Mouse (Mus musculus): Measurements from ENCODE around the gene Necab3. TPM values are rescaled to one million over a fixed set of nuclear protein-coding genes. Genes with fewer than 3 reads are reported as not detected.

Gene Necab3
- total RNA-seq (2021): 1 to 10 TPM; 5.1 to 5.9 TPM
- long read RNA-seq, experiment 1, partial matches to known transcripts: 0 of 2 reads
- long read RNA-seq, experiment 1, other reads (novel, unspliced or antisense): 0 of 2 reads
- long read RNA-seq, experiment 2, partial matches to known transcripts: 2 of 9 reads
- long read RNA-seq, experiment 2, other reads (novel, unspliced or antisense): 3 of 9 reads

DNA sequence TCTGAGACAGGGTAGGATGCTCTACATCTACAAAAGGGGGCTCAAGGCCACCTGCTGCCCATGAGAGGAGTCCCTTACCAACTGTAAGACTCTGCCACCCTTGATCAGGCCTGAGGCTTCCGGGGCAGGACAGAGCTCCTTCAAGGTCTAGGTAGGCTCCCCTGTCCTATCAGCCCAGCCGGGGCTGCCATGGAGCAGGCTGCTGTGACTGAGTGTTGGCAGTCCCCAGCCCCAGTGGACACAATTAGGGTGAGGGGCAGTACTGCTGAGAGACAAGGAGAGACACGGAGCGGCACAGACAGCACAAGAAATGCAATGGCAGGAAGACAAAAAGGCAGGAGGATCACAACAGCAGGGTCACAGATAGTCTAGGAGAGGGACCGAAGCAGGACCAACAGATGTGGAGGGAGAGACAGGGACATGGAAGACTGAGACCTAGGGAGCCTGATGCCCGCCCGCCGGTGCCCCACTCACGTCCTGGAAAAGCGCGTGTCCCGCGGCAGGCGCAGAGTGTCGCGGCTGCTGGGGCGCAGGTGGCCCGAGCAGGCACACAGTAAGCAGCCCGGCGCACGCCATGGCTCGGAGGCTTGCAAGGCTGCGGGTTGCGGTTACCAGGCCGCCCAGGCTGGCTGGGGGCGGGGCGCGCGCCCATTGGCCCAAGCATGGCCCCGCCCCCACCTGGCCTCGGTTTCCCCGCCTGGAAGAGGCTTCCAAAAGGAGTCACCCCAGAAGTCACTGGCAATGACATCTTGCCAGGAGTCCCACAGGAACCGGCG lies at the start of gene Necab3:
Gene Necab3, minus strand, starts transcription at position 627 of the 776 bp plus-strand sequence.
- DNase-seq (ENCODE audit: low spot score in 2 of 2): no peak

DNA sequence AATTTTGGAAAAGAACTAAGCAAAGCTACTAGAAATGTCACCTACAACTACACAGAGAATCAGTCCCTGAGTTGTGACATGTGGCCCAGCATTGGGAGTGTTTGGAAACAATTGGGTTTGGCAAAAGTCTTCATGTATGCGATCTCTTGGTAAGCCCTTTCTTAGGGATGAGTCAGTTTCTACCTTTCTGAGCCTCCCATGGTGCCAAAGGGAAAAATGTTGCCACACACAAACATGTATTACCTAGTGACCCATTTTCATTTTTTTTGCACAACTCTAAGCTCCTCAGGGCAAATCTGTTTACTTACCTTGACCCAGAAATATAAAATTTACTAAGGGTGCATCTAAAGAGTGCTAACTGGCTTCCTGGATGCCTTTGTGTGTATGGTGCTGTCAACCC lies 48.3 kb upstream of the Necab3 start:
- DNase-seq (ENCODE audit: low spot score in 2 of 2): no peak

DNA sequence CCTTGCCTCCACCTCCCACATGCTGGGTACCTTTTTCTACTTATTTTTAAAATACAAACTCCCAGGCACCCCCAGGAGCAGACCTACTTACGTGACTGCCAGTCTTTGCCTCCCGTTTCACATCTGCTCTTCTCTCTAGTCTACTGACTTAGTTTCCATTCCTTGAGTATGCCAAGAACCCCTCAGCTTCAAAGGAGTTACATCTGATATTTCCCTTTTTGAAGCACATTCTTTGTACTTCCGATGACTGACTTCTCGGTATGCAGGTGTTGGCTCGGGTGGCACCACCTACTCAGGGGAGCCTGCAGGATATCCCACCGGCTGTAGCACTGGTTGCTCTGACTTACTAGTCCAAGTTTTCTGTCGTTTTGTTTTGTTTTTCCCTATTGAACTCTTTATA lies 45.5 kb upstream of the Necab3 start:
- no peak for DNase-seq (ENCODE audit: low spot score in 2 of 2)

GRCm38 (mm10) chr2:154603638-154604153 lies 45.0 kb upstream of the Necab3 start, which contains the start of gene Pxmp4:
Gene Pxmp4, minus strand, starts transcription at chr2:154603708.
- peak; percentile 90 to 96 for DNase-seq (ENCODE audit: low spot score in 2 of 2)

DNA sequence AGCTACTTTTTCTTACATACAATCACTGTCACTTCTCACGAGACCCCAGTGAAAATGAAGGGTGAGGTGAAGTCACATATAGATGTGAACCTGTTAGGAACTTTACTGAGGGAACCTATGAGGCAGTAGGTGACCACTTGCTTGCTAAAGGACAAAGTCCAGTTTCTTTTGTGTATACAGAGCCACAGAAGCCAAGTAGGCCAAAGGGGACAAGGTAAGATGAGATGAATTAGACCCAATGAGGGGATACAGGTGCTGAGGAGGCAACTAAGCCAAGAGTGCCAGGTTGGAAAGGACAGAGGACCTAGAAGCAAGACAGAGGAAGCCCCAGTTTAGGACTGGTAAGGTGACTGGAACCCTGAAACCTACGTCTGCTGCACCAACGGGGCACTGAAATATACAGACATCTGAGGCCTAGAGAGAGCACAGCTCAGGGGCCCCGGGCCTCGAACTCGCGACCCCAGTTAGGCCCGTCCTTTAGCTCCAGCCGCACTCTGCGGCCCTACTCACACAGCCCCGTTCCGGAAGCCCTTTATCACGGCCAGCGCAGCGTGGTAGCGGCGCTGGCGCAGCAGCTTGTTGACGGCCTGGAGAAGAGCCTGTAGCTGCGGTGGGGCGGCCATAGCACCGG lies 44.4 kb upstream of the Necab3 start:
- DNase-seq (ENCODE audit: low spot score in 2 of 2): no peak

- DNase-seq (ENCODE audit: low spot score in 2 of 2): no peak
Observed at GRCm38 (mm10) chr2:154601324-154601723, 42.6 kb upstream of the Necab3 start.

GRCm38 (mm10) chr2:154600586-154600985 lies 41.9 kb upstream of the Necab3 start:
- DNase-seq (ENCODE audit: low spot score in 2 of 2): no peak

GRCm38 (mm10) chr2:154597399-154597798 lies 38.7 kb upstream of the Necab3 start:
- no peak for DNase-seq (ENCODE audit: low spot score in 2 of 2)

DNA sequence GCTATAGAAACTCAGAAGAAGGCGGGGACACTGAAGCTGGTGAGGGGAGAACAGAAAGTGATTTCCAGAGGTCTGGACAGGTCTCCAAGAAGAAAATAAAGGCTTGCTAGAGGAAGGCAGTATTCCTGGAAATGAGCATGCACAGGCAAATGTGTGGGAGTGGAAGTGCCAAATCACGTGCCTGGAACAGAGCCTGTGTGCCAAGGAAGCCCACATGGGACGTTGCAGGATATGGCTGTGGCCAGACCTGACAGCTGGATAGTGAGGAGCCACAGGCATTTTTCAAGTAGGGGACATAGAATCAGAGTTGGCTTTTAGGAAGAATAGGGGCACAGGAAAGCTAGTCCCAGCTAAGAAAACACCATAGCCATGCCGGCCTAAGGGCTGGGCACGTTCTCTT lies 37.1 kb upstream of the Necab3 start:
- no peak for DNase-seq (ENCODE audit: low spot score in 2 of 2)

DNA sequence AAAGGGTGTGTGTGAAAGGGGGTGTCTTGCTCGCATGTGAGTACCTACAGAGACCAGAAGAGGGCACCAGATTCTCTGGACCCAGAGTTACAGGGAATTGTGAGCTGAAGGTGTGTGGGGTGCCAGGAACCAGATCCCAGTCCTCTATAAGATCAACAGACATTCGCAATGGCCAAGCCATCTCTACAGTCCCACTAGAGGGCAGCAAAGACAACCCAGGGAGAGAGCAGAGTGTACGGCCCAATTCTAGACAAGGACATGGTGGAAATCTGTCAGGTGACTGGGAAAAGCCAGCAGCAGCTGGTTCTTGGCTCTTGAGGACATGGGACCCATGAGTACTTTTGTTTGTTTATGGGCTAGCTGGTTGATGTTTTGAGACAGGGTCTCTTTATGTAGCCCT lies 34.3 kb upstream of the Necab3 start:
- DNase-seq (ENCODE audit: low spot score in 2 of 2): no peak

- DNase-seq (ENCODE audit: low spot score in 2 of 2): no peak
Observed at GRCm38 (mm10) chr2:154591239-154591638, 32.5 kb upstream of the Necab3 start.

DNA sequence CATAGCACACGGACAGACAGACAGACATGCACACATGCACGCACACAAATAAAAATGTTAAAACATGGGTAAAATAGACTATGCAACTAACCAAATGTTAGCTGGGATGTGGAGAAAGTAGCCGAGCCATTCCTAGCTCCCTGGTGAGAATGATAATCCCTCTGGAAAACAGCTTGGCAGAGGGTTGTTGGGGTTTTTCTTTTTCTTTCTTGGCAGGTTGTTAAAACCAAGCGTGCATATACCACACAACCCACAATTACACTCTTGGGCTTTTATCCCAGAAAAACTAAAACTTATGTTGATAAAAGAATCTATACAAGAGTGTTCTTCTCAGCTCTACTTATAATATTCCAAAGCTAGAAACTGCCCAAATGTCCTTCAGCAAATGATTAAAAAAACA lies 30.4 kb upstream of the Necab3 start:
- no peak for DNase-seq (ENCODE audit: low spot score in 2 of 2)

- no peak for DNase-seq (ENCODE audit: low spot score in 2 of 2)
Observed at GRCm38 (mm10) chr2:154586405-154586804, 27.7 kb upstream of the Necab3 start.

DNA sequence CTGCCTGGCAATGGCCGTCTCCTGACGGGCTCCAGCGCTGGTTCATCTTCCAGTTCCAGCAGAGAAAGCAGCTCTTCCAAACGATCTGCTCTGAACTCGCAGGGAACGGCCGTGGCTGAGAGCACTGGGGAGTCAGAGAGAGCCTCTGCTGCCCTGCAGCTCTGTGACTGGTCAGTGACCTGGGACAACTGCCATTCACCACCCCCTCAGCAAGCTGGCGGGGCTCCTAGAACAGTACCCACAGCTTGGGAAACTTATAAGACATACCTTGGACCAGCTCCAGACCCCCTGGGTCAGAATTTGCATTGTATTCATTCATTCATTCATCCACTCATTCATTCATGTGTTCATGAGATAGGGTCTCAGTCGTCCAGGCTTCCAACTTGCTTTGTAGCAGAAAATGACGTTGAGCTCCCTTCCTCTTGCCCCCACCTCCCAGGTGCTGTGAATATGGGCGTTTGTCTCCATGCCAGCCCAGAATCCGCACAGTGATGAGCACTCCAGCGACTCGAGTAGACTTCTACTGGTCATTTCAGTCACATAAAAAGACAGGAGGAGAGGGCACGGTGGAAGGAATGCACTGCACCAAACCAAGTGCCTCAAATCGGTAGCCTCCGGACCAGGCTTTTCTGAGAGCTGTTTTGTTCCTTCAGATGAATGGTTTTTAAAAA lies 26.4 kb upstream of the Necab3 start:
- DNase-seq (ENCODE audit: low spot score in 2 of 2): no peak

DNA sequence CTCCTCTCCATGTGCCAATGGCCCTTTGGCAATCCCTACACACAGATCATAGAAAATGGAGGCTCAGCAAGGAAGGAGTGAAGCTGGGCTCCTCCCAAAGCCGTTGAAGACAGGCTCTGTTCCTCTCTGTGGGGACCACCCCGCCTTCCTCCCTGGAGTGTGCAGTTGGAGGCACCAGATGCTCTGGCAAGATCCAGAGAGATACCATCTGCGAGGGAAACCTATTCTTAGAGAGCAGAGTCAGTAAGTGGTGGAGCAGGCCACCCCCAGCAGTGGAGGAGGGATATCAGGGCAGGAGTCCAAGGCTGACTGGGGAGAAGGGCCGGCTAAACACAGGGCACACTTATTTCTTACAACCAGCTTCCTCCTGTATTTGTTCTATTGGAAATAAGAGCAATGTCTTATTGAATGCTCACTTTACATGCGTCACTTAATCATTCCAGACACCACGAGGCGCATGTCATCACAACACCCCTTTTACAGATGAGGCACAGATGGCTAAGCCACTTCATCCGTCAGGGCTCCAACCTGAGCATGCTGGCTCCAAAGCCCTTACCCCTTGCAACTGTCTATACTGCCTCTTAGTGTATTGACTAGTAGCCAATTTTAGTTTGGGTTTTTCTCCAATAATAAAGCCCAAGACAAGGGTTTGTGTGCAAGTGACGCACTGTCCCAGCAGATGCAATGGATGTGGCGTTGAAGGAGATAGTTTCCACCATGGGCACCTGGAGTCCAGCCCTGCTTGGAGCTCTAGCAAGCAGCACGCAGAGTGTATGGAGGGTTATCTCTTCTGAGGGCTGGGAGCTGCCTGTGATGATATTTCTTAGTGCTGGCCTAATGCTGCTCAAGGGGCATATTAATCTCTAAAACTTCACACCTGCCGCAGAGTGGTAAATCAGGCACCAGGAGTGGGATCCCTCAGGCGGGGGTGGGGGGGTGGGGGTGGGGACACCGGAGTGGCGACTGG lies 25.5 kb upstream of the Necab3 start:
- DNase-seq (ENCODE audit: low spot score in 2 of 2): no peak

DNA sequence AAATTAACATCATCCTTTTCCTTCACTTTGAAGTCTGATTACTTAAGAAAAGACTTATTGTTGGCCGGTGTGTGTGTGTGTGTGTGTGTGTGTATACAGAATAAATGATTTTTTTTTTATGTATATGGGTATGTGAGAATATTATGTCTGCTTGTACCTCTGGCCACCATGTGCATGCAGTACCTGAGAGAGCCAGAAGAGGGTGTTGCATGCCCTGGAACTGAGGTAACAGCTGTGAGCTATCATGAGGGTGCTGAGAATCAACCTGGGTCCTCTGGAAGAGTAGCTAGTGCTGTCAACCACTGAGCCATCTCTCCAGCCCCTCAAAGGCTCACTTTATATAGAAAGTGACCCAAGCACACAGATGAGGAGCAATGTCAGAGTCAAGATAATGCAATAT lies 22.7 kb upstream of the Necab3 start:
- no peak for DNase-seq (ENCODE audit: low spot score in 2 of 2)

DNA sequence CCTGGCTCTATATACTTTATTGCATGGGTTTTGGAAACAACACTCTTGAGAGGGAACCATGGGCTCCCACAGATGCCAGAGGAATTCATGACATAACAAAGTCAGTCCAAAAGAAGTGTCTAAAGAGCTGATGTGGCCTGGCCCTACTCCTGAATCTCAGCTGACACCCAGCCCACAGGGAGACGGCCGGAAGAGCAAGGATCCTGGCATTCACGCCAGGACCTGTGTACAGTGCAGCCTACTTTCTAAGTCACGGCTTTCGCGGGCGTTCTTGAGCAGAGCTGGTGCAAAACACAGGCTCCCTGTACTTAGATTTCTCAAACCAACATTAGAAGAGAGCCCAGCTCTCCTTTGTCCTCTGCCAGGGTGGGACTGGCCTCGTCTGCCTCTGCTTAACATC lies 21.9 kb upstream of the Necab3 start:
- DNase-seq (ENCODE audit: low spot score in 2 of 2): no peak

- DNase-seq (ENCODE audit: low spot score in 2 of 2): no peak
Observed at GRCm38 (mm10) chr2:154577744-154578067, 19.0 kb upstream of the Necab3 start.

GRCm38 (mm10) chr2:154576876-154577743 lies 18.4 kb upstream of the Necab3 start:
- DNase-seq (ENCODE audit: low spot score in 2 of 2): no peak

DNA sequence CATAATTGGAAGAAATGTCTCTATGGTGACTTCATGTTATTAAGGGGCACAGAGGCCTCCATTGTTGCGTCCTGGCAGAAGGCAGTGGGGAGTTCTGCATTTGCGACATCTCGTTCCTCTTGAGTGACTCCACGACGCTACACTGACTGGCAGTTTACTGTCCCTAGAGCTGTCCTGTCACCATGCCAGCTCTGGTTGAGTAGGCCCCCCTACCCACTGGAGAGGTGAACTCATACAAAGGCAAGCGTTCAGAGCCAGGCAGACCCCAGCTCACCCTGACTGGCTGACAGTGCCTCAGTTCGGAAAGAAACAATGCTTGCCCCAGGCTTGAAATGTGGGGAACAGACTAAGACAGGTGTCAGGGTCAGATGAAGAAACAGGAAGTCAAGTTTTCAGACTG lies 15.6 kb upstream of the Necab3 start:
- DNase-seq (ENCODE audit: low spot score in 2 of 2): no peak

Data from adrenal gland, postnatal 4 days (tissue).